Mouse (Mus musculus) C2C12 (cell line): ENCODE data around the gene Foxp1. TPM values are rescaled to one million over a fixed set of nuclear protein-coding genes. Genes with fewer than 3 reads are reported as not detected.

Experiments used
- H3K27me3 ChIP-seq: one replicate; pipeline ENCODE4 v1.6.1; 2011; ENCODE audit not compliant: control insufficient read depth, insufficient read depth, insufficient read length
- H3K36me3 ChIP-seq: one replicate; pipeline ENCODE4 v1.6.1; 2011; ENCODE audit not compliant: control insufficient read depth, insufficient read depth
- H3K4me3 ChIP-seq: one replicate; pipeline ENCODE4 v1.5.1; 2011; ENCODE audit warnings: mild to moderate bottlenecking, control low read depth; ENCODE audit not compliant: poor library complexity, insufficient read depth, severe bottlenecking
- H3K79me2 ChIP-seq: one replicate; pipeline ENCODE4 v1.6.1; 2011; ENCODE audit not compliant: control insufficient read depth, insufficient read depth
- H3K79me3 ChIP-seq: one replicate; pipeline ENCODE4 v1.6.1; 2011; ENCODE audit warnings: low read depth, control low read depth
- H3ac ChIP-seq: one replicate; pipeline ENCODE3; 2011; ENCODE audit warnings: low read depth; ENCODE audit not compliant: control insufficient read depth, insufficient read length
- CEBPB ChIP-seq: IDR thresholded peaks from one replicate; pipeline ENCODE4 v1.6.1; 2011; ENCODE audit warnings: low read depth, mild to moderate bottlenecking, control low read depth, moderate library complexity
- CTCF ChIP-seq: IDR thresholded peaks from one replicate; pipeline ENCODE4 v1.5.1; 2011; ENCODE audit not compliant: control insufficient read depth, insufficient read depth, insufficient read length
- FOSL1 ChIP-seq: IDR thresholded peaks from one replicate; pipeline ENCODE4 v1.8.0; 2011; ENCODE audit warnings: mild to moderate bottlenecking, low read length; ENCODE audit not compliant: poor library complexity, insufficient read depth, severe bottlenecking
- MAX ChIP-seq: IDR thresholded peaks from one replicate; pipeline ENCODE4 v1.6.1; 2011; ENCODE audit warnings: mild to moderate bottlenecking, control low read depth
- MYOD1 ChIP-seq: IDR thresholded peaks from one replicate; pipeline ENCODE4 v1.6.1; 2011; ENCODE audit warnings: low read depth; ENCODE audit not compliant: control insufficient read depth, insufficient read length
- MYOG ChIP-seq: IDR thresholded peaks from one replicate; pipeline ENCODE4 v1.6.1; 2011; ENCODE audit not compliant: control insufficient read depth, insufficient read length; ENCODE audit errors: extremely low read depth
- USF1 ChIP-seq: IDR thresholded peaks from one replicate; pipeline ENCODE4 v1.6.1; 2011; ENCODE audit warnings: low read depth, mild to moderate bottlenecking, control low read depth, moderate library complexity
- polyA plus RNA-seq: library from polyadenylated mRNA; unstranded; fragments of >200 nt; fragmentation: generic; extraction: Trizol; gene quantifications from one replicate; pipeline ENCODE4 v1.2.1, GENCODE M21; 2012; ENCODE audit warnings: missing spikeins

The Foxp1 gene
- polyA plus RNA-seq, 1 experiment = 25.9 TPM

GRCm38 (mm10) chr6:99299196-99299595 is 223.3 kb downstream of the Foxp1 start:
- no peaks in the 10 kb centered on the region for H3K36me3 ChIP-seq
- no peak overlapping the region for H3ac ChIP-seq
- H3K27me3 ChIP-seq = no peaks in the 10 kb centered on the region
- H3K4me3 ChIP-seq = no peak overlapping the region
- H3K79me3 ChIP-seq = no peaks in the 10 kb centered on the region
- no peaks in the 10 kb centered on the region for H3K79me2 ChIP-seq
- TF ChIP-seq USF1 = no peak
- TF ChIP-seq FOSL1 = no peak
- no peak for TF ChIP-seq MAX
- no peak for TF ChIP-seq CEBPB
- no peak for TF ChIP-seq MYOD1
- TF ChIP-seq CTCF = no peak
- TF ChIP-seq MYOG = no peak

GRCm38 (mm10) chr6:99297535-99297934 is 225.0 kb downstream of the Foxp1 start:
- Histone ChIP-seq H3K27me3 (no peaks in the 10 kb centered on the region), H3K79me3 (no peaks in the 10 kb centered on the region), H3K4me3 (no peak overlapping the region), H3K36me3 (no peaks in the 10 kb centered on the region), H3ac (no peak overlapping the region), H3K79me2 (no peaks in the 10 kb centered on the region)
- no peak for TF ChIP-seq MYOD1
- no peak for TF ChIP-seq MYOG
- no peak for TF ChIP-seq CEBPB
- no peak for TF ChIP-seq FOSL1
- no peak for TF ChIP-seq USF1
- no peak for TF ChIP-seq MAX
- no peak for TF ChIP-seq CTCF

- Histone ChIP-seq H3K4me3 (no peak overlapping the region), H3ac (no peak overlapping the region)
These were observed 227.0 kb downstream of the Foxp1 start for GRCm38 (mm10) chr6:99295495-99295894.

GRCm38 (mm10) chr6:99289220-99289619 is 233.3 kb downstream of the Foxp1 start:
- Histone ChIP-seq H3K79me3 (no peaks in the 10 kb centered on the region), H3K36me3 (no peaks in the 10 kb centered on the region), H3K27me3 (no peaks in the 10 kb centered on the region), H3K79me2 (no peaks in the 10 kb centered on the region), H3ac (no peak overlapping the region), H3K4me3 (no peak overlapping the region)
- TF ChIP-seq MYOD1 (no peak), CTCF (no peak), MYOG (no peak), CEBPB (no peak), MAX (no peak), FOSL1 (no peak), USF1 (no peak)

More at GRCm38 (mm10) chr6:99295495-99295894, 227.0 kb downstream of the Foxp1 start:
- Histone ChIP-seq H3K36me3 (no peaks in the 10 kb centered on the region), H3K79me2 (no peaks in the 10 kb centered on the region), H3K27me3 (no peaks in the 10 kb centered on the region), H3K79me3 (no peaks in the 10 kb centered on the region)
- no peak for TF ChIP-seq USF1
- no peak for TF ChIP-seq CEBPB
- no peak for TF ChIP-seq MAX
- no peak for TF ChIP-seq MYOD1
- no peak for TF ChIP-seq FOSL1
- no peak for TF ChIP-seq MYOG
- TF ChIP-seq CTCF = no peak

- no peaks in the 10 kb centered on the region for H3K27me3 ChIP-seq
- H3ac ChIP-seq = no peak overlapping the region
- no peaks in the 10 kb centered on the region for H3K36me3 ChIP-seq
- no peak overlapping the region for H3K4me3 ChIP-seq
- H3K79me2 ChIP-seq = no peaks in the 10 kb centered on the region
- no peaks in the 10 kb centered on the region for H3K79me3 ChIP-seq
- TF ChIP-seq USF1 (no peak), MAX (no peak), FOSL1 (no peak), MYOG (no peak), CEBPB (no peak), MYOD1 (no peak), CTCF (no peak)
These were observed 237.5 kb downstream of the Foxp1 start for GRCm38 (mm10) chr6:99285026-99285425.

- Histone ChIP-seq H3K36me3 (no peaks in the 10 kb centered on the region), H3K4me3 (no peak overlapping the region), H3K27me3 (no peaks in the 10 kb centered on the region), H3K79me2 (no peaks in the 10 kb centered on the region), H3K79me3 (no peaks in the 10 kb centered on the region), H3ac (no peak overlapping the region)
- TF ChIP-seq FOSL1 = no peak
- TF ChIP-seq CEBPB = no peak
- no peak for TF ChIP-seq CTCF
- no peak for TF ChIP-seq USF1
- no peak for TF ChIP-seq MYOG
- no peak for TF ChIP-seq MAX
- TF ChIP-seq MYOD1 = no peak
These were observed 238.5 kb downstream of the Foxp1 start for GRCm38 (mm10) chr6:99284019-99284418.
